Mouse (Mus musculus) neural tube, embryonic 14.5 days (tissue): ENCODE results near the gene Usp12. TPM values are rescaled to one million over a fixed set of nuclear protein-coding genes. Genes with fewer than 3 reads are reported as not detected.
A peak's percentile ranks its signal among the peaks of the same experiment; 100 is the strongest.

Source experiments
- ATAC-seq: fragments of 200-750 bp; cut with Nextera tagmentation; 2 replicates; pipeline ENCODE4 v1.8.0; 2017; ENCODE audit warnings: low read depth, mild to moderate bottlenecking, moderate TSS enrichment, moderate library complexity
- H3K27ac ChIP-seq: fragments of 300-500 bp; sonication (generic); 2 replicates; pipeline ENCODE4 v1.5.1; 2014; ENCODE audit warnings: low read depth, mild to moderate bottlenecking, control low read depth, low read length, moderate library complexity, mixed read lengths
- H3K27me3 ChIP-seq: fragments of 300-500 bp; sonication (generic); 2 replicates; pipeline ENCODE4 v1.6.1; 2014; ENCODE audit warnings: low read length; ENCODE audit not compliant: control insufficient read depth, insufficient read depth
- H3K36me3 ChIP-seq: fragments of 300-500 bp; sonication (generic); 2 replicates; pipeline ENCODE4 v1.6.1; 2014; ENCODE audit warnings: low read length, mixed read lengths; ENCODE audit not compliant: control insufficient read depth, insufficient read depth
- H3K4me1 ChIP-seq: fragments of 300-500 bp; sonication (generic); 2 replicates; pipeline ENCODE4 v1.6.1; 2014; ENCODE audit warnings: low read length; ENCODE audit not compliant: control insufficient read depth, insufficient read depth
- H3K4me2 ChIP-seq: fragments of 300-500 bp; sonication (generic); 2 replicates; pipeline ENCODE4 v1.6.1; 2014; ENCODE audit warnings: mild to moderate bottlenecking, low read depth, low read length, control low read depth
- H3K4me3 ChIP-seq: fragments of 300-500 bp; sonication (generic); 2 replicates; pipeline ENCODE4 v1.5.1; 2014; ENCODE audit warnings: low read depth, low read length, control low read depth, mixed read lengths
- H3K9ac ChIP-seq: fragments of 300-500 bp; sonication (generic); replicated peaks from 2 replicates; pipeline ENCODE4 v1.6.1; 2014; ENCODE audit warnings: low read depth, mild to moderate bottlenecking, control low read depth, low read length, mixed read lengths
- H3K9me3 ChIP-seq: fragments of 300-500 bp; sonication (generic); 2 replicates; pipeline ENCODE4 v1.6.1; 2016; ENCODE audit warnings: low read length; ENCODE audit not compliant: control insufficient read depth
- WGBS: fragments of 180-500 bp; shearing (Covaris S2); extraction: QIAGEN DNeasy Blood & Tissue Kit; methylation state at CpG from one replicate; pipeline ENCODE4 v1.1.7; 2014; 5-methylcytosine and 5-hydroxymethylcytosine counted together
- polyA plus RNA-seq: library from polyadenylated mRNA; unstranded; fragments of >200 nt; fragmentation: Nextera tagmentation; extraction: Ambion mirVana; gene quantifications from 2 replicates; pipeline ENCODE4 v1.2.1, GENCODE M21; 2014

The Usp12 gene
- polyA plus RNA-seq, 1 experiment from 2014 or later, result 11.5 TPM

- ATAC-seq, result no peak
- Histone ChIP-seq H3K4me3 (no peak overlapping the region), H3K36me3 (no peaks in the 10 kb centered on the region), H3K9ac (no peak overlapping the region), H3K4me2 (no peak overlapping the region), H3K27ac (no peak overlapping the region), H3K27me3 (no peaks in the 10 kb centered on the region), H3K9me3 (no peaks in the 10 kb centered on the region), H3K4me1 (no peaks in the 10 kb centered on the region)
- 84% methylated on average over 4 of the region's 4 CpGs for WGBS
These were observed 18.6 kb upstream of the Usp12 start for GRCm38 (mm10) chr5:146813421-146813820.

GRCm38 (mm10) chr5:146812866-146813265, 18.1 kb upstream of the Usp12 start:
- no peak overlapping the region for H3K4me3 ChIP-seq
- no peak overlapping the region for H3K9ac ChIP-seq
- H3K9me3 ChIP-seq, result no peaks in the 10 kb centered on the region
- 91% methylated on average over 5 of the region's 5 CpGs for WGBS
- H3K4me2 ChIP-seq, result no peak overlapping the region
- no peak for ATAC-seq
- no peaks in the 10 kb centered on the region for H3K36me3 ChIP-seq
- H3K27ac ChIP-seq, result no peak overlapping the region
- H3K27me3 ChIP-seq, result no peaks in the 10 kb centered on the region
- no peaks in the 10 kb centered on the region for H3K4me1 ChIP-seq

GRCm38 (mm10) chr5:146809951-146810350, 15.1 kb upstream of the Usp12 start:
- ATAC-seq, result no peak
- WGBS, result 81% methylated on average over 5 of the region's 5 CpGs
- Histone ChIP-seq H3K36me3 (no peaks in the 10 kb centered on the region), H3K9me3 (no peaks in the 10 kb centered on the region), H3K27ac (no peak overlapping the region), H3K4me2 (no peak overlapping the region), H3K27me3 (no peaks in the 10 kb centered on the region), H3K4me3 (no peak overlapping the region), H3K4me1 (no peaks in the 10 kb centered on the region), H3K9ac (no peak overlapping the region)

GRCm38 (mm10) chr5:146806004-146806430, 11.2 kb upstream of the Usp12 start:
- Histone ChIP-seq H3K9ac (no peak overlapping the region), H3K4me3 (no peak overlapping the region), H3K9me3 (no peaks in the 10 kb centered on the region), H3K4me2 (no peak overlapping the region), H3K4me1 (no peaks in the 10 kb centered on the region), H3K27ac (no peak overlapping the region), H3K36me3 (no peaks in the 10 kb centered on the region), H3K27me3 (no peaks in the 10 kb centered on the region)
- ATAC-seq, result no peak
- 77% methylated on average over 8 of the region's 8 CpGs for WGBS

DNA sequence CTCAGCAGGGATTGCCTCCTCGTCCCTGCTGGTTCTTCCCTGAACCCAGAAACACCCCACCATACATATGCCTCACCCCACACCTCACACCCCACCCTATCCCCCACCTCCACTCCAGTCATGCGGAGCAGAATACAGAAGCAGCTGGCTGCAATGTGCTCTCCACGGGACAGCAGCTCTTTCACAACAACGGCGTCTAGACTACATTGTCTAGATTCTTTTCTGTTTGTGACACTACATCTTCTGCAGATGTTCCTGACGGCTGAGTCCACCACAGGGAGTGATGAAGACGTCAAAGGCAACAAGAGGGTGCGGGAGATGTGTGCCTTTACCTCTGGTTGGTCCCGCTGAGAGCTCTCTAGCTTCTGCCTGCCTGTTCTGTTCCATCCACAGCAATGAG, 3.2 kb upstream of the Usp12 start:
- no peak overlapping the region for H3K27ac ChIP-seq
- no peaks in the 10 kb centered on the region for H3K36me3 ChIP-seq
- ATAC-seq, result no peak
- 46% methylated on average over 9 of the region's 9 CpGs for WGBS
- H3K4me2 ChIP-seq, result no peak overlapping the region
- peaks cover 4% of the 10 kb centered on the region for H3K4me1 ChIP-seq
- H3K4me3 ChIP-seq, result no peak overlapping the region
- H3K9ac ChIP-seq, result no peak overlapping the region
- no peaks in the 10 kb centered on the region for H3K27me3 ChIP-seq
- no peaks in the 10 kb centered on the region for H3K9me3 ChIP-seq

DNA sequence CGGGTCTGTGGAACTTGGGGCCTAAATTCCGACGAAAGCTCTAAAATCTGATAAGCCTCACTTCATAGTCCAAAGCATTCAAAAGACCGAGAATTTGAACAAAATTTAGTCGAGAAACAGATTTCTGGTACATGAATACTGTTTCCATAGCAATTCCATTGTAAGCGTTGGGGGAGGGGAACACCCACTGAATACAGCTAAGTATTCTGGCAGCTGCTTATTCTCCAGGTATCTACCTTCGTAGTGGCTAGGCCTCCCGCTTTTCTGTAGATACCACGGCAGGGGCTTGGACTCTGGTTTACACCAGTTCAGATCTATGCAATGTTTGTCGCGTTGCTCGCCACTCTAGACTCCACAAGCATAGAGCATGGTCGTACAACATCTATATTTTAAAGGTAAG, 922 bp upstream of the Usp12 start:
- no peak overlapping the region for H3K27ac ChIP-seq
- H3K9ac ChIP-seq, result no peak overlapping the region
- H3K9me3 ChIP-seq, result no peaks in the 10 kb centered on the region
- peaks cover 20% of the 10 kb centered on the region for H3K4me1 ChIP-seq
- H3K4me3 ChIP-seq, result no peak overlapping the region
- WGBS, result 74% methylated on average over 13 of the region's 13 CpGs
- no peak for ATAC-seq
- no peaks in the 10 kb centered on the region for H3K36me3 ChIP-seq
- no peaks in the 10 kb centered on the region for H3K27me3 ChIP-seq
- H3K4me2 ChIP-seq, result no peak overlapping the region

DNA sequence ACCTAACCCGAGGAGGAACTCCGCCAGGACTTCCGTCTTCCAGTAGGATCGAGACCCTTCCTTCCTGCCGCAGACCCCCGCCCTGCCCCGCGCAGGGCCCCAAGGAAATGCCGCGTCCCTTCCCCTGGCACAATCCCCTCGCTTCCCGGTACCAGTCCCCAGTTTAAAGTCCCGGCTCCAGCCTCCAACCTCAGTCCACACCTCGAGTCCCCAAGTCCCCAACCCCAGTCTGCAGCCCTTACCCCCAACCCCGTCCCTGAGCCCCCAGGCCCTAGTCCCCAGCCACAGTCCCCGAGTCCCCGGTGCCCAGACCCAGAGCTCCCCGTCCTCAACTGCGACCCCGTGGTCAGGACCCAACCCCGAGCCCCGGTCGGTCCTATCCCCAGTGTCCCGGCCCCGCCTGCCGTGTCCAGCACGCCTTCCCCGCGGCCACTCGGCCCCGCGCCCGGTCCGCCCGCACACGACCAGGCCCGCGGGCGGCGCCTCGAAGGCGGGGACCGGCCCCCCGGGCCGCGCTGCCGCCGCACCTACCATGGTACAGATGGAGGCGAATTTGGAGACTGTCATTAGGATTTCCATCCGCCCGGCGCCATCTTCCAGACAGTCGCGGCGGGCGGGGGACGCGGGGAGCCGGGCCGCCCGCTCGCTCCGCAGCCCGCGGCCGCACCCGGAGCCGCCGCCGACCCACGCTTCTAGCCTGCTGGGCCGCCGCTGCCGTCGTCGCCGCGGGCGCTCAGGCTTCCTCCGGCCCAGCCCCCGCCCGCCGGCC, 538 bp downstream of the Usp12 start:
- Histone ChIP-seq H3K36me3 (no peaks in the 10 kb centered on the region), H3K27ac (peak overlapping the region; percentile 88), H3K9ac (peak overlapping the region; percentile 87), H3K4me2 (peak overlapping the region; percentile 66), H3K9me3 (no peaks in the 10 kb centered on the region), H3K4me3 (peak overlapping the region; percentile 96), H3K27me3 (no peaks in the 10 kb centered on the region), H3K4me1 (peaks cover 20% of the 10 kb centered on the region)
- peak; percentile 68 for ATAC-seq
- under 1% methylated on average over 79 of the region's 83 CpGs for WGBS

DNA sequence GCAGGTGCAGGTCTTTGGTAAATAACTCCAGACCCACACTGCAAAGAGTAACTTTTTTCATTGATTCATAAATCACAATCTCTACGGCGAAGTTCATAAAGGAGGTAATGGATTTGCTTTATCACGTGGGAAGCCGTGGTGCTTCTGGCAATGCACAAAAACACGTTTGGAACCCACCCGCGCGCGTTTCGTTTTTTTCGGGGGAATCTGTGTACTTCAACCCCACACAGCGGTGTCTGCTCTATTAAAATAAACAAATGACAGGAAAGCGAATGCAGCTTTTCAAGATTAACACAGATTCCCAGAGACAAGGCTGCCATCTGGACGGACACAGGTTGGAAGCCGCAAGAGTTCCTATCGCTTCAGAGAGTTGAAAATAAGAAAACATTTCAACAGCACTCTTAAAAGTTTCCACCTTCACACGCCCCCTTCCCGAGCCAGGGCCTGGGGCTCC, 1.1 kb downstream of the Usp12 start:
- WGBS, result 5% methylated on average over 18 of the region's 18 CpGs
- H3K27me3 ChIP-seq, result no peaks in the 10 kb centered on the region
- peak overlapping the region; percentile 87 for H3K9ac ChIP-seq
- peak overlapping the region; percentile 66 for H3K4me2 ChIP-seq
- peak overlapping the region; percentile 88 for H3K27ac ChIP-seq
- peaks cover 20% of the 10 kb centered on the region for H3K4me1 ChIP-seq
- H3K4me3 ChIP-seq, result peak overlapping the region; percentile 96
- no peaks in the 10 kb centered on the region for H3K9me3 ChIP-seq
- ATAC-seq, result no peak
- no peaks in the 10 kb centered on the region for H3K36me3 ChIP-seq

DNA sequence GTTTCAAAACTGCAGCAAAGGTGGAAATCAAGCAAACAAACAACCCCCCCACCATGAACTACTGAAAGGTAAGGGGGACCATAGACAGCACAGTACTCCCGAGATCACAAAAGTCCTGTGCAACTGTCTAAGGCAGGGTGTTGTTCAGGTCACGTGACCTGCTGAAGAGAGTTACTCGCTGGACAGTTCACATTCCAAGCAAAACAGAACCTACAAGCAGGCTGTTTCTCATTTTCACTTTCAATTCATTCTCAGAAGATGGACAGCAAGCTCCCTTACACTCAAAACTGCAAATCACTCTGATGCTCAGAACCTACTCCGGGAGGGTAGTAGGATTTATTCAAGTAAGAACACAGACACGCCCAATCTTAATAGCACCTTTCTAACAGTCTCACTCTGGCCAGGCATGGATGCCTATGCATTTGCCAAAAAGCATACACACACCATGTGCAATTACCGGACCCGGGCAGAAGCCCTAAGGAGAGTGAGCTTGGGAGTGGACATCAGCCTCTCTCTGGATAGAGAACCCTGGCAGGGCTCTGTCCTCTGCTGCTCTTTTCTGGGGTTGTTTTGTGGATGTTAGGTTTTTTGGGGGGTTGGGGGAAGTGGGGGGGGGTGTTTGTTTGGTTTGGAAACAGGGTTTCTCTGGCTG, 2.5 kb downstream of the Usp12 start:
- Histone ChIP-seq H3K4me1 (peaks cover 20% of the 10 kb centered on the region), H3K27ac (no peak overlapping the region), H3K36me3 (no peaks in the 10 kb centered on the region), H3K27me3 (no peaks in the 10 kb centered on the region), H3K9me3 (no peaks in the 10 kb centered on the region), H3K4me2 (peak overlapping the region; percentile 66; the same call in 1 of the 2 replicates), H3K9ac (no peak overlapping the region), H3K4me3 (no peak overlapping the region)
- 75% methylated on average over 7 of the region's 7 CpGs for WGBS
- ATAC-seq, result no peak
